ENCODE assay signal across 8 mouse cellular contexts in the genomic region with DNA sequence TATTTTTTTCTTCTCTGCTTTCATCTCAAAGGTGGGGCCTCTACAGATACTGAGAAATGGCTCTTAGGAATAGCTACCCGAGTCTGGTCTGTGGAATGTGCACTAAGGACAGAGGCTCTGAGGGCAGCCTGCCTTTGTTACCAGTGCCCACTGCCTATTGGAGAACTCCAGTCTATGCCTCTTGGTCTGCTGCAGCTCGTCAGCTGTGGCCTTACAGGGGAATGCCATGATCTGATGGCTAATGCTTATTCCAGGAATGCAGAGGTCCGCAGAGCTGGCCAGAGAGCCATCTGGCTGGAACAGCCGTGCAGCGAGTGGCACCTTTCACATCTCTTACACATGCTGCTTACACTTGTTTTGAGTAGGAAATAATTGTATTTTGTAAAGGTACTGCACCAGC. TPM values are rescaled to one million over a fixed set of nuclear protein-coding genes. Genes with fewer than 3 reads are reported as not detected.
A peak's percentile ranks its signal among the peaks of the same experiment; 100 is the strongest.
DNase-seq lines count a peak whose midpoint lies in the region; ATAC-seq lines count a peak whose summit lies in the region.

No protein-coding gene starts in this region.

- peak overlapping the region; percentile 96; the same call in 1 of the 2 replicates for H3K4me3 ChIP-seq in heart, embryonic 11.5 days (ENCODE audit: low read depth, low read length)
- H3K4me3 ChIP-seq in hindbrain, embryonic 14.5 days (replicated peaks; ENCODE audit: low read length), result peak overlapping the region; percentile 100
- peak overlapping the region; percentile 95 for H3K4me3 ChIP-seq in midbrain, embryonic 14.5 days (replicated peaks; ENCODE audit: low read depth, low read length)

- ATAC-seq in heart, embryonic 11.5 days (replicated peaks; ENCODE audit: insufficient number of reproducible peaks, low FRiP score, low TSS enrichment), result no peak
- no peak for ATAC-seq in hindbrain, embryonic 14.5 days (ENCODE audit: low FRiP score)
- ATAC-seq in midbrain, embryonic 14.5 days (ENCODE audit: low FRiP score, low TSS enrichment), result no peak

- H3K4me1 ChIP-seq in heart, embryonic 11.5 days (ENCODE audit: control insufficient read depth, insufficient read depth, low read length), result peaks cover 43% of the 10 kb centered on the region
- peaks cover 67% of the 10 kb centered on the region for H3K4me1 ChIP-seq in hindbrain, embryonic 14.5 days (replicated peaks; ENCODE audit: control insufficient read depth, insufficient read depth, low read length)
- peaks cover 51% of the 10 kb centered on the region for H3K4me1 ChIP-seq in midbrain, embryonic 14.5 days (ENCODE audit: control insufficient read depth, insufficient read depth, low read length)

- WGBS in heart, embryonic 11.5 days (ENCODE audit: insufficient replicate concordance), result 26% methylated on average over 5 of the region's 5 CpGs
- WGBS in hindbrain, embryonic 14.5 days, result 44% methylated on average over 5 of the region's 5 CpGs
- 56% methylated on average over 5 of the region's 5 CpGs for WGBS in midbrain, embryonic 14.5 days

- DNase-seq in heart, postnatal 14 days, result no peak
- DNase-seq in embryo, embryonic 10.5 days (ENCODE audit: low spot score), result peak; percentile 18
- DNase-seq in hindbrain, embryonic 14.5 days (ENCODE audit: low spot score), result no peak
- no peak for DNase-seq in midbrain, embryonic 14.5 days
- no peak for DNase-seq in urinary bladder, postnatal 25 days (ENCODE audit: low spot score)
- DNase-seq in cerebellum, adult 9-11 months, result no peak
- no peak for DNase-seq in cerebellum, postnatal 14 days

- no peaks in the 10 kb centered on the region; the same call in 1 of the 2 replicates for H3K36me3 ChIP-seq in heart, embryonic 11.5 days (ENCODE audit: control insufficient read depth, insufficient read depth, low read length)
- H3K36me3 ChIP-seq in hindbrain, embryonic 14.5 days (replicated peaks; ENCODE audit: control insufficient read depth, insufficient read depth), result peaks cover 46% of the 10 kb centered on the region
- peaks cover 28% of the 10 kb centered on the region for H3K36me3 ChIP-seq in midbrain, embryonic 14.5 days (ENCODE audit: control insufficient read depth, insufficient read depth, low read length)

- H3K9ac ChIP-seq in heart, embryonic 11.5 days (ENCODE audit: low read depth, low read length), result no peak overlapping the region
- H3K9ac ChIP-seq in hindbrain, embryonic 14.5 days, result peak overlapping the region; percentile 53
- peak overlapping the region; percentile 42 for H3K9ac ChIP-seq in midbrain, embryonic 14.5 days (replicated peaks; ENCODE audit: low read length)

- H3K9me3 ChIP-seq in heart, embryonic 11.5 days (replicated peaks; ENCODE audit: control insufficient read depth, low read length), result no peaks in the 10 kb centered on the region
- H3K9me3 ChIP-seq in hindbrain, embryonic 14.5 days (ENCODE audit: control insufficient read depth, low read length), result no peaks in the 10 kb centered on the region
- H3K9me3 ChIP-seq in midbrain, embryonic 14.5 days (ENCODE audit: control insufficient read depth, low read length), result no peaks in the 10 kb centered on the region

- H3K27me3 ChIP-seq in heart, embryonic 11.5 days (ENCODE audit: control insufficient read depth, insufficient read depth, low read length), result no peaks in the 10 kb centered on the region
- no peaks in the 10 kb centered on the region for H3K27me3 ChIP-seq in hindbrain, embryonic 14.5 days (ENCODE audit: control insufficient read depth, insufficient read depth, low read length)
- no peaks in the 10 kb centered on the region for H3K27me3 ChIP-seq in midbrain, embryonic 14.5 days (ENCODE audit: control insufficient read depth, insufficient read depth, low read length)

- H3K27ac ChIP-seq in heart, embryonic 11.5 days (ENCODE audit: low read depth, low read length), result peak overlapping the region; percentile 63
- no peak overlapping the region; the same call in 1 of the 2 replicates for H3K27ac ChIP-seq in hindbrain, embryonic 14.5 days
- H3K27ac ChIP-seq in midbrain, embryonic 14.5 days (replicated peaks; ENCODE audit: low read depth, low read length), result no peak overlapping the region

- peak overlapping the region; percentile 78 for H3K4me2 ChIP-seq in heart, embryonic 11.5 days
- H3K4me2 ChIP-seq in hindbrain, embryonic 14.5 days (replicated peaks), result peak overlapping the region; percentile 72
- peak overlapping the region; percentile 71 for H3K4me2 ChIP-seq in midbrain, embryonic 14.5 days (ENCODE audit: low read length)

- intact Hi-C loops in heart, postnatal 14 days (cut with DNase I), result no loop called here

RNA-seq across cellular contexts. Expression of gene Sptan1, which starts 2.4 kb away (rescaled TPM):
- 154 and 157 TPM in 2 replicates for polyA plus RNA-seq in heart, embryonic 11.5 days (2014; fragmentation: Nextera tagmentation; extraction: Ambion mirVana)
- total RNA-seq in heart, postnatal 14 days (2021), result 100 to 1,000 TPM; 255 TPM
- 344 and 368 TPM in 2 replicates for polyA plus RNA-seq in hindbrain, embryonic 14.5 days (2014; fragmentation: Nextera tagmentation; extraction: Ambion mirVana)
- 312 and 331 TPM in 2 replicates for polyA plus RNA-seq in midbrain, embryonic 14.5 days (2014; fragmentation: Nextera tagmentation; extraction: Ambion mirVana)

RNA-seq across cellular contexts. Expression of gene Gle1, which starts 32.5 kb away (rescaled TPM):
- polyA plus RNA-seq in heart, embryonic 11.5 days (2014; fragmentation: Nextera tagmentation; extraction: Ambion mirVana), result 34.3 and 39.0 TPM in 2 replicates
- total RNA-seq in heart, postnatal 14 days (2021), result 10 to 100 TPM; 25.1 to 25.2 TPM
- 53.5 and 53.7 TPM in 2 replicates for polyA plus RNA-seq in hindbrain, embryonic 14.5 days (2014; fragmentation: Nextera tagmentation; extraction: Ambion mirVana)
- 53.5 and 61.5 TPM in 2 replicates for polyA plus RNA-seq in midbrain, embryonic 14.5 days (2014; fragmentation: Nextera tagmentation; extraction: Ambion mirVana)
